ENCODE assay signal across 9 mouse cellular contexts in genomic region chr19:3680732-3681131, GRCm38 (mm10). TPM values are rescaled to one million over a fixed set of nuclear protein-coding genes. Genes with fewer than 3 reads are reported as not detected.
A peak's percentile ranks its signal among the peaks of the same experiment; 100 is the strongest.
DNase-seq lines count a peak whose midpoint lies in the region; ATAC-seq and TF ChIP-seq lines count a peak whose summit lies in the region.
"Had no signal": no experiment of that assay in that cellular context is flagged by ENCODE, and none has a peak within 500 bp of the region (broad histone marks: within the 10 kb centered on the region; RNA-seq: fewer than 3 reads in every experiment).

No protein-coding gene starts in this region.

- no peak for ATAC-seq in heart, embryonic 13.5 days (ENCODE audit: extremely low read depth, insufficient number of reproducible peaks, low FRiP score, low TSS enrichment)
- ATAC-seq in kidney, postnatal 0 days (replicated peaks; ENCODE audit: low FRiP score, low read depth) = no peak
- ATAC-seq: activated CD4-positive, CD25-positive, alpha-beta regulatory T cell, adult 4 months had no signal

- no peak for TF ChIP-seq CTCF in kidney, postnatal 0 days (IDR thresholded peaks at IDR 0.05; ENCODE audit: low read depth)

- peaks cover 46% of the 10 kb centered on the region for H3K4me1 ChIP-seq in heart, embryonic 10.5 days
- H3K4me1 ChIP-seq in heart, embryonic 13.5 days = peaks cover 57% of the 10 kb centered on the region
- H3K4me1 ChIP-seq in kidney, postnatal 0 days (replicated peaks; ENCODE audit: insufficient read depth, low read length) = peaks cover 57% of the 10 kb centered on the region

- no peak overlapping the region for H3K27ac ChIP-seq in heart, embryonic 10.5 days
- peak overlapping the region; percentile 83 for H3K27ac ChIP-seq in heart, embryonic 13.5 days (replicated peaks)
- H3K27ac ChIP-seq in kidney, postnatal 0 days = peak overlapping the region; percentile 77

- no peak overlapping the region for H3K4me3 ChIP-seq in heart, embryonic 10.5 days
- no peak overlapping the region; the same call in 1 of the 2 replicates for H3K4me3 ChIP-seq in heart, embryonic 13.5 days
- no peak overlapping the region for H3K4me3 ChIP-seq in kidney, postnatal 0 days (replicated peaks; ENCODE audit: low read depth, low read length)

- peak overlapping the region; percentile 50 for H3K4me2 ChIP-seq in heart, embryonic 13.5 days
- no peak overlapping the region for H3K4me2 ChIP-seq in kidney, postnatal 0 days (ENCODE audit: low read length)

- WGBS in heart, embryonic 10.5 days = 87% methylated on average over 7 of the region's 7 CpGs
- 86% methylated on average over 7 of the region's 7 CpGs for WGBS in heart, embryonic 13.5 days
- 54% methylated on average over 7 of the region's 7 CpGs for WGBS in kidney, postnatal 0 days

- 0 out of 2 replicates have a peak, but pooled peaks cover 3% of the 10 kb centered on the region for H3K36me3 ChIP-seq in heart, embryonic 10.5 days
- H3K36me3 ChIP-seq in heart, embryonic 13.5 days = no peaks in the 10 kb centered on the region
- no peaks in the 10 kb centered on the region for H3K36me3 ChIP-seq in kidney, postnatal 0 days (ENCODE audit: insufficient read depth, low read length)

- no peaks in the 10 kb centered on the region for H3K27me3 ChIP-seq in heart, embryonic 10.5 days (ENCODE audit: insufficient read depth, poor library complexity, severe bottlenecking)
- H3K27me3 ChIP-seq in heart, embryonic 13.5 days (replicated peaks) = no peaks in the 10 kb centered on the region
- no peaks in the 10 kb centered on the region for H3K27me3 ChIP-seq in kidney, postnatal 0 days (ENCODE audit: insufficient read depth, low read length)

- peak overlapping the region; percentile 56; the same call in 1 of the 2 replicates for H3K9ac ChIP-seq in heart, embryonic 13.5 days
- H3K9ac ChIP-seq in kidney, postnatal 0 days (ENCODE audit: low read depth, low read length) = no peak overlapping the region

- no peaks in the 10 kb centered on the region for H3K9me3 ChIP-seq in heart, embryonic 10.5 days
- no peaks in the 10 kb centered on the region; the same call in 1 of the 2 replicates for H3K9me3 ChIP-seq in heart, embryonic 13.5 days
- no peaks in the 10 kb centered on the region for H3K9me3 ChIP-seq in kidney, postnatal 0 days (replicated peaks; ENCODE audit: low read length)

- DNase-seq in heart, adult 11 months = peak; percentile 97
- DNase-seq in heart, embryonic 10.5 days (ENCODE audit: low spot score) = no peak
- DNase-seq in adrenal gland, adult 2 months = peak; percentile 89
- DNase-seq in kidney, postnatal 0 days (ENCODE audit: low spot score) = no peak
- DNase-seq in cerebellum, postnatal 36 days = no peak
- no peak for DNase-seq in left cerebral cortex, postnatal 4 days
- no peak for DNase-seq in layer of hippocampus, postnatal 25 days (ENCODE audit: extremely low spot score in 1 of 2, low spot score in 1 of 2)

- intact Hi-C loops in left cerebral cortex, postnatal 4 days (cut with DNase I) = loop anchor here (5.0 kb wide), 1 partner anchor 58 kb away; no protein-coding TSS in a partner anchor

RNA-seq across cellular contexts. Expression of gene Lrp5, which starts 5.6 kb away (rescaled TPM):
- 4.1 and 5.2 TPM in 2 replicates for polyA plus RNA-seq in heart, embryonic 10.5 days (2016; fragmentation: Nextera tagmentation; extraction: Ambion mirVana)
- total RNA-seq in adrenal gland, adult 2 months (2021) = 100 to 1,000 TPM in 1 of 2 experiments, 10 to 100 TPM in 1; 92.7 to 111 TPM
- polyA plus RNA-seq in adrenal gland, adult 2 months (2012; rRNA removed) = 103 and 113 TPM in 2 replicates
- polyA plus RNA-seq in heart, embryonic 13.5 days (2015; fragmentation: Nextera tagmentation; extraction: Ambion mirVana) = 2.9 and 3.3 TPM in 2 replicates
- polyA plus RNA-seq in kidney, postnatal 0 days (2015; fragmentation: Nextera tagmentation; extraction: Ambion mirVana) = 3.3 and 3.5 TPM in 2 replicates
- 10 to 100 TPM; 11.9 to 13.2 TPM for total RNA-seq in left cerebral cortex, postnatal 4 days (2021)
- 10 to 100 TPM; 10.3 to 10.9 TPM for total RNA-seq in layer of hippocampus, postnatal 25 days (2021)

RNA-seq across cellular contexts. Expression of gene 1810055G02Rik, which starts 27.4 kb away (rescaled TPM):
- polyA plus RNA-seq in heart, embryonic 10.5 days (2016; fragmentation: Nextera tagmentation; extraction: Ambion mirVana) = 34.5 and 38.8 TPM in 2 replicates
- 10 to 100 TPM; 27.9 to 37.8 TPM for total RNA-seq in adrenal gland, adult 2 months (2021)
- polyA plus RNA-seq in adrenal gland, adult 2 months (2012; rRNA removed) = 43.3 and 46.3 TPM in 2 replicates
- 24.1 and 26.2 TPM in 2 replicates for polyA plus RNA-seq in heart, embryonic 13.5 days (2015; fragmentation: Nextera tagmentation; extraction: Ambion mirVana)
- 27.3 and 29.1 TPM in 2 replicates for polyA plus RNA-seq in kidney, postnatal 0 days (2015; fragmentation: Nextera tagmentation; extraction: Ambion mirVana)
- total RNA-seq in left cerebral cortex, postnatal 4 days (2021) = 10 to 100 TPM; 38.8 to 40.6 TPM
- total RNA-seq in layer of hippocampus, postnatal 25 days (2021) = 10 to 100 TPM; 28.3 to 28.6 TPM

Comparison
In these comparisons a context has a peak if more than half of its experiments do, and no peak if none do; other contexts are left out.
1. DNase-seq: peak in heart, adult 11 months (single experiment) and adrenal gland, adult 2 months (single experiment); none in heart, embryonic 10.5 days (single experiment), kidney, postnatal 0 days (single experiment), cerebellum, postnatal 36 days (0 of 2), left cerebral cortex, postnatal 4 days (single experiment) and layer of hippocampus, postnatal 25 days (0 of 2).
2. RNA of gene Lrp5, which starts 5.6 kb away (polyA plus RNA-seq): 103 to 113 TPM in adrenal gland, adult 2 months; 4.1 to 5.2 TPM in heart, embryonic 10.5 days, 3.3 to 3.5 TPM in kidney, postnatal 0 days and 2.9 to 3.3 TPM in heart, embryonic 13.5 days; every median in the first group is over 10 times any median in the second.